Mouse (Mus musculus) heart, adult 10 weeks (tissue): ENCODE data around the gene Klhl8. TPM values are rescaled to one million over a fixed set of nuclear protein-coding genes. Genes with fewer than 3 reads are reported as not detected.

ENCODE experiments used
- polyA plus RNA-seq: library from polyadenylated mRNA; stranded (reverse); fragments of 350-450 nt; fragmentation: Illumina TruSeq; extraction: RNeasy Lipid Tissue Mini Kit (QIAGEN cat#74804); gene quantifications from one replicate; pipeline ENCODE4 v1.2.3, GENCODE M21; 2014; ENCODE audit warnings: low read depth, low replicate concordance

The Klhl8 gene
- 10.7 TPM for polyA plus RNA-seq

GRCm38 (mm10) chr5:103910748-103911409, at the start of gene Klhl8:
TSS of gene Klhl8 (minus strand) at chr5:103911259.

Other genes with a start within 250 kb of the Klhl8 start
- gene Aff1, start 218.9 kb downstream of the Klhl8 start, polyA plus RNA-seq, result 28.2 TPM
- not detected for gene Hsd17b13, start 66.2 kb upstream of the Klhl8 start, polyA plus RNA-seq
- 30.7 TPM for gene Hsd17b11, start 110.7 kb upstream of the Klhl8 start, polyA plus RNA-seq
- 58.4 TPM for gene Nudt9, start 135.0 kb upstream of the Klhl8 start, polyA plus RNA-seq
- not detected for gene Gm17660, start 166.3 kb upstream of the Klhl8 start, polyA plus RNA-seq
- 234 TPM for gene Sparcl1, start 202.5 kb upstream of the Klhl8 start, polyA plus RNA-seq